Comparison of ENCODE assay signal across 17 mouse cellular contexts in the genomic region with DNA sequence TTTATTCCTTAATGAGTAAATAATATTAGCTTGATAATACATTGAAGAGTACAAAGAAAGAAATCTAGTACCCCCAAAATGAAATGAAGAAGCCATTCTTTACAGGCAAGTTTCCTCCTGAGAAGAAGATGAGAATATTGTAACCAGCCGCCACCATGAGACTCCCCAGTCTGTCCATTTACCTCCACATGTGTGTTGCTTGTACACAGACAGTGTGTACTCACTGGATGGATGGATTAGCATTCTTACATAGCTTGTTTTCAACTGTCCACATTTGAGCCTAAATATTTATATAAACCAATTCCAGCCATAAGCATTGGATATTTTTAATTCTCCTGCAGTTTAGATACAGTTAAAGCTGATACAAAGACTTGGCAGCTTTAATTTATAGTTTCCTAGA.
"Had no signal": no experiment of that assay in that cellular context is flagged by ENCODE, and none has a peak within 500 bp of the region (broad histone marks: within the 10 kb centered on the region; RNA-seq: fewer than 3 reads in every experiment).

No protein-coding gene starts in this region.

- H3K27ac ChIP-seq: liver, embryonic 12.5 days; liver, embryonic 14.5 days; midbrain, embryonic 10.5 days; midbrain, embryonic 12.5 days; neural tube, embryonic 13.5 days; neural tube, embryonic 15.5 days; stomach, embryonic 15.5 days had no signal

- H3K4me1 ChIP-seq: liver, embryonic 12.5 days; midbrain, embryonic 10.5 days; midbrain, embryonic 12.5 days; neural tube, embryonic 13.5 days; neural tube, embryonic 15.5 days had no signal

- DNase-seq: lung, adult 2 months; lung, postnatal 10 days; lung, postnatal 4 days; midbrain, embryonic 14.5 days; right cerebral cortex, postnatal 14 days; thymus, adult 2 months; thymus, postnatal 25 days; thymus, postnatal 4 days had no signal

- H3K4me2 ChIP-seq: liver, embryonic 12.5 days; midbrain, embryonic 12.5 days; neural tube, embryonic 13.5 days; neural tube, embryonic 15.5 days; stomach, embryonic 15.5 days had no signal

- H3K4me3 ChIP-seq: liver, embryonic 12.5 days; midbrain, embryonic 10.5 days; midbrain, embryonic 12.5 days; myocyte; neural tube, embryonic 13.5 days; neural tube, embryonic 15.5 days; stomach, embryonic 15.5 days had no signal

- H3K9ac ChIP-seq: liver, embryonic 12.5 days; liver, embryonic 14.5 days; midbrain, embryonic 12.5 days; neural tube, embryonic 13.5 days; neural tube, embryonic 15.5 days; stomach, embryonic 15.5 days had no signal

- ATAC-seq: liver, embryonic 12.5 days; midbrain, embryonic 16.5 days had no signal

- H3K36me3 ChIP-seq: liver, embryonic 12.5 days; midbrain, embryonic 10.5 days; midbrain, embryonic 12.5 days; neural tube, embryonic 13.5 days; neural tube, embryonic 15.5 days; stomach, embryonic 15.5 days had no signal

- H3K9me3 ChIP-seq: liver, embryonic 12.5 days; midbrain, embryonic 10.5 days; midbrain, embryonic 12.5 days; neural tube, embryonic 13.5 days; neural tube, embryonic 15.5 days; stomach, embryonic 15.5 days had no signal

- H3K27me3 ChIP-seq: liver, embryonic 12.5 days; midbrain, embryonic 12.5 days; neural tube, embryonic 13.5 days; neural tube, embryonic 15.5 days; stomach, embryonic 15.5 days had no signal
